Mouse (Mus musculus): ENCODE data around the gene C1qb. TPM values are rescaled to one million over a fixed set of nuclear protein-coding genes. Genes with fewer than 3 reads are reported as not detected.
A peak's percentile ranks its signal among the peaks of the same experiment; 100 is the strongest.

The C1qb gene
- polyA plus RNA-seq, 1 experiment from 2014 or later = 109 TPM

DNA sequence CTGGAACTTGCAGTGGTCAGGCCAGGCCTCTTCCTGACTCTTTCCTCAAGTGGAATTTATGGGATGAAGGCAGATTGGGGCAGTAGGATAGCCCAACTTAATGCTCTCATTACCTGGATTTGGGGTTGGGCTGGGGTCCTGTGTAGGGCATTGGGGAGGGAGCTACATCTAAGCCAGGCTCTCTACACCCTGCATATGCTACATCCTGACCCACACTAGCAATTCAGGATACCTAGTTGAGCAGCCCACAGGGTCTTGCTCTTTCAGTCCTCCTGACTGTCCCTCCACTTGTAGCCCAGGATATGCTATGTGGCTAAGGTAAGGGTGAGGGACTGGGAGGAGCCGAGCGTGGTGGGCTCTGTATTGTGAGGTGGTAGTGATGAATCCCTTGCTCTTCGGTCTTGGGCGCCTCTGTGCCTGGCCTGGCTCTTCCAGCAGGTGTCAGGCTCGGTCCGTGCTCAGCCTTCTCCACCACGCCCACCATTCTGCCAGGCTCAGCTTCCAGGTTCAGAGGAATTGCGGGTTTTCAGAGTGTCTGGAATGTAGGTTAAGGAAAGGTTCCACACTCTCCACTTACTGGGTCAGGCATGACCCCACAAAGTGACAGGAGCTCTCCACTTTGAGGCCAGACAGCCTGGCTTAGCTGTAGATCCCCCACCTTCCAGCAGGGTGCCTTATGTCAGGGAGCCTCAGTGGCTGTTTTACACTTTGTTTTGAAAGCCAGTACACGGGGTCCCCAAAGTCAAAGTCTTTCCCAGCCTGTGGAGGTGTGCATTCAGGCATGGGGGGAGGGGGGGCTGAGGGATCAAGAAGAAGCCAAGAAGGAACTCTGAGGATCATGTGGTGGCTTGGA, 7.9 kb upstream of the C1qb start:
- Histone ChIP-seq H3K36me3 (replicated peaks) (no peaks in the 10 kb centered on the region), H3K9ac (no peak overlapping the region), H3K9me3 (replicated peaks) (no peaks in the 10 kb centered on the region), H3K4me2 (no peak overlapping the region), H3K4me1 (replicated peaks) (no peaks in the 10 kb centered on the region), H3K4me3 (replicated peaks) (no peak overlapping the region), H3K27me3 (peaks cover 51% of the 10 kb centered on the region), H3K27ac (replicated peaks) (no peak overlapping the region)
- ATAC-seq (ENCODE audit: insufficient read depth) = no peak
- 6% methylated on average over 9 of the region's 9 CpGs for WGBS (ENCODE audit: insufficient replicate concordance)

DNA sequence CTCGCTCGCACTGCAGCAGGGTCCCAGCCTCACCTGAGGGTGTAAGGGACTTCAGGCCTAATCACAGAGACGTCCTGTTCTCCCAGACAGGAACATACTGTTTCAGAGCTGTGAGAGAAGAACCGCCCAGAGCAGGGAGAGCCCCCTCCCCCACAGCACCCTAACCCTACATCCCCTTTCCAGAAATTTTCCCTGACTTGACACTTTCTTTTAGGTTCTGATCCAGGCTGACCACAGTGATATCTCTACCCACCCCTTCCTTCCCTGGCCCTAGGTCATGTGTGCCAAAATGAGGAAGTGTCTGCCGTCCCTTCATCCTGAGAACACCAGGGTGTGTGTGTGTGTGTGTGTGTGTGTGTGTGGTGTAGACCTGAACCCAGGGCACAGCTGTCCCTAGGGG, 6.8 kb upstream of the C1qb start, which contains the start of gene C1qc:
TSS of gene C1qc (minus strand) at position 255 of the 400 bp plus-strand sequence.
- H3K4me1 ChIP-seq (replicated peaks) = no peaks in the 10 kb centered on the region
- H3K27ac ChIP-seq (replicated peaks) = no peak within 1 kb of the TSS
- ATAC-seq (ENCODE audit: insufficient read depth) = peak; percentile 48
- H3K9me3 ChIP-seq (replicated peaks) = no peaks in the 10 kb centered on the region
- H3K4me3 ChIP-seq (replicated peaks) = no peak within 1 kb of the TSS
- no peaks in the 10 kb centered on the region for H3K36me3 ChIP-seq (replicated peaks)
- H3K4me2 ChIP-seq = no peak within 1 kb of the TSS
- peaks cover 47% of the 10 kb centered on the region for H3K27me3 ChIP-seq
- no peak within 1 kb of the TSS for H3K9ac ChIP-seq
- 8% methylated on average over 5 of the region's 5 CpGs for WGBS (ENCODE audit: insufficient replicate concordance)

DNA sequence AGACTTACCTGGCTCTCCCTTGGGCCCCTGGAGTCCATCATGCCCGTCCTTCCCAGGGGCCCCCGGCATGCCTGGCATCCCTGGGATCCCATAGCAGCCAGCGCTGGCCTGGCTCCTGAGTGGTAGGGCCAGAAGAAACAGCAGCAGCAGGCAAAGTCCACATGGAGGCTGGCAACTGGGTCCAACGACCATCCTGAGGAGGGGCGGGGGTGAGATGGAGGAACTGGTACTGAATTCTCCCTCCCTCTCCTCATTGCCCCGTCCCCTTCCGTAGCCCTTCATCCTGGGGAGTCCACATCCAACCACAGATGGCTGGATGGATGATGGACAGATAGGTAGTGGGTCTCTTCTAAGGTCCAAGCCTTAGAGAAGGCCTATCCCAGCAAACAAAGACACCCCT, 6.4 kb upstream of the C1qb start:
- no peaks in the 10 kb centered on the region for H3K9me3 ChIP-seq (replicated peaks)
- 41% methylated on average over 7 of the region's 7 CpGs for WGBS (ENCODE audit: insufficient replicate concordance)
- ATAC-seq (ENCODE audit: insufficient read depth) = no peak
- H3K4me2 ChIP-seq = no peak overlapping the region
- no peak overlapping the region for H3K27ac ChIP-seq (replicated peaks)
- H3K36me3 ChIP-seq (replicated peaks) = no peaks in the 10 kb centered on the region
- H3K4me1 ChIP-seq (replicated peaks) = no peaks in the 10 kb centered on the region
- peaks cover 43% of the 10 kb centered on the region for H3K27me3 ChIP-seq
- H3K4me3 ChIP-seq (replicated peaks) = no peak overlapping the region
- no peak overlapping the region for H3K9ac ChIP-seq

DNA sequence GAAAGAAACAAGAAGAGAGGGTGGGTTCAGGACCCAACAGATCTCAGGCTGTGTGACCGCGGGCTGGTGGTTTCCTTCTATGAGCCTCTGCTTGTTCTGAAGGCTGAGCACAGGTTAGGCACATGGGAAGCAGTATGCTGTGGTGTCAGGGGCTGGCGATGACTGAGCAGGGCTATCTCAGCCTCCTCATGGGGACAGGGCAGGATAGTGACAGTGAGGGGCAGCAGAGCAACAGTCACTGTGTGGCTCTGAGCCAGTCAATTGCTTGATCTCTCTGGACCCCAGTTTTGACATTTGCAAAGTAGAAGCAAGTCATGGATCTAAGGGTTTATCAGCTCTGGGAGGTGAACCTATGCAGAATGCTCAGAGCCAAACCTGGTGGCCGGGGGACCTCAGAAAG, 5.1 kb upstream of the C1qb start:
- Histone ChIP-seq H3K27ac (replicated peaks) (no peak overlapping the region), H3K9ac (no peak overlapping the region), H3K9me3 (replicated peaks) (no peaks in the 10 kb centered on the region), H3K4me3 (replicated peaks) (no peak overlapping the region), H3K36me3 (replicated peaks) (no peaks in the 10 kb centered on the region), H3K4me1 (replicated peaks) (no peaks in the 10 kb centered on the region), H3K4me2 (no peak overlapping the region), H3K27me3 (peaks cover 31% of the 10 kb centered on the region)
- WGBS (ENCODE audit: insufficient replicate concordance) = 60% methylated on average over 4 of the region's 4 CpGs
- no peak for ATAC-seq (ENCODE audit: insufficient read depth)

DNA sequence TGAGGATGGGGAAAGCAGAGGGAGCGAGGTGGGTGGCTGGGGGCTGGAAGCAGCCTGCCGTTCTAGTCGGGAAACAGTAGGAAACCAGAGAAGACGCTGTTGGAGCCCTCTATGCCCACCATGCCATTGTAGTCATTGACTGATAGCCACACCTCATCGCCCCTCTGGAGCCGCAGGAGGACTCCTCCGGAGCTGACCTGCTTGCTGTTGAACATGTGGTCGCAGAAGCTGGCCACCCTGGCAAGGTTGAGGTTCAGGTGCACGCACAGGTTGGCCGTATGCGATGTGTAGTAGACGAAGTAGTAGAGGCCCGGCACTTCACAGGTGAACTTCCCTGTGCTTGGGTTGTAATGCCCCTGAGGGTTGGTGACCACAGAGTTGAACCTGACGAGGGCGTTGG, 4.0 kb upstream of the C1qb start:
- 71% methylated on average over 15 of the region's 15 CpGs for WGBS (ENCODE audit: insufficient replicate concordance)
- Histone ChIP-seq H3K36me3 (replicated peaks) (no peaks in the 10 kb centered on the region), H3K27ac (replicated peaks) (no peak overlapping the region), H3K4me1 (replicated peaks) (no peaks in the 10 kb centered on the region), H3K9me3 (replicated peaks) (no peaks in the 10 kb centered on the region), H3K9ac (no peak overlapping the region), H3K4me3 (replicated peaks) (no peak overlapping the region), H3K4me2 (no peak overlapping the region), H3K27me3 (peaks cover 19% of the 10 kb centered on the region)
- ATAC-seq (ENCODE audit: insufficient read depth) = no peak

DNA sequence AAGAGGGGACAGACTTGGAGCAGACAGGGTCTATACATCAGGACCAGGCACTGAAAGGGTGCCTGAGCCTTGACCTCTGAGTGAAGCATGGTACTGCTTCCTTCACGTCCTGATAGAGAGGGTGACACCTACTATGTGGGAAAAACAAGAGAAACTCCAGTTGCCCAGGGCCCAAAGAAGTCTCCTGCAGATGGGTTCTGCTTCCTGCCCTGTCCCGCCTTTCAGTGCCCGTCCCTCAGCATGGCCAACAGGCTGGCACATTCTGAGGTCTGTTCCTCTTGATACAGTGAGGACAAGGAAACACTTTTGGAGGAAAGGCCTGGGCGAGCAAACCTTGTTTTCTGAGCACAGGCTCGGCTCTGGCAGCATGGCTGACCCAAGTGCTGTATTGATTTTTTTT, 1.7 kb upstream of the C1qb start:
- ATAC-seq (ENCODE audit: insufficient read depth) = no peak
- Histone ChIP-seq H3K9ac (no peak overlapping the region), H3K9me3 (replicated peaks) (no peaks in the 10 kb centered on the region), H3K27me3 (peaks cover 4% of the 10 kb centered on the region; the same call in 1 of the 2 replicates), H3K36me3 (replicated peaks) (no peaks in the 10 kb centered on the region), H3K27ac (replicated peaks) (no peak overlapping the region), H3K4me3 (replicated peaks) (no peak overlapping the region), H3K4me1 (replicated peaks) (no peaks in the 10 kb centered on the region), H3K4me2 (no peak overlapping the region)
- WGBS (ENCODE audit: insufficient replicate concordance) = 36% methylated on average over 5 of the region's 5 CpGs

DNA sequence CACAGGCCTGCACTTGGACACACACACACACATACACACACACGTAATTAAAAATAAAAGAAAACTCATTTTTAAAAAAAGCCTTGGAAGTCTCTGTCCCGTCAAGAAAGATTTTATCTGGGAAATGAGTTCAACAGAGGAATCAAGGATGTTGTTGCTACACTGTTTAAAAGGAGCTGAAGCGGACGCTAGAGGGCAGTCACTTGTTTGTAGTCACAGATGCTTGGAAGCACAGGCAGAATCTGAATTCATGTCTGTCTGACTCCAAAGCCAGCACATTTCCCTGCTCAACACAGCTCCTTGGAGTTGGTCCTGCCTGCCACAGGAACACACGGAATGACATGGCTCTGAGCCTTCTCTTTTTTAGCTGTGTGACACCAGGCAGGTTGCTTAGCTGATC, 7.4 kb downstream of the C1qb start:
- no peaks in the 10 kb centered on the region for H3K9me3 ChIP-seq (replicated peaks)
- WGBS (ENCODE audit: insufficient replicate concordance) = 19% methylated on average over 5 of the region's 5 CpGs
- H3K4me2 ChIP-seq = no peak overlapping the region
- H3K4me3 ChIP-seq (replicated peaks) = no peak overlapping the region
- H3K36me3 ChIP-seq (replicated peaks) = no peaks in the 10 kb centered on the region
- ATAC-seq (ENCODE audit: insufficient read depth) = no peak
- H3K27ac ChIP-seq (replicated peaks) = no peak overlapping the region
- H3K9ac ChIP-seq = no peak overlapping the region
- H3K27me3 ChIP-seq = no peaks in the 10 kb centered on the region; the same call in 1 of the 2 replicates
- H3K4me1 ChIP-seq (replicated peaks) = no peaks in the 10 kb centered on the region

DNA sequence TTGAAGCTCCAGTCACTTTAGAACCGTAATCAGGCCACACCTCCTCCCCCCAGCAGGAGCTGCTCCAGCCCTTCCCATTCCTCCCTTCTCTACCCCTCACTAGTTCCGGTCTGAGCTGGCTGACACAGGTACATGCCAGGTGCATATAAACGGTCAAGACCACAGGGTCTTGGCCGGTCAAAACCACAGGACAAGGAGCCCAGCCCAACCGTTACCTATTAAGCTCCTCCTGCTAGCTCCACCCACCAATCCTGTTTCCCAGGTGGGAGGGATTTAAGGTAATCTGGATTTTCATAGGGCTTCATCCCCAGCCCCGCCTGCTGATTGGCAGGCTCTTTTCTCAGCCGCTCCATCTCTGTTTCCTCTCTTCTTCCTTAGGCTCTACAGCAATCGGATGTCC, 7.8 kb downstream of the C1qb start:
- 37% methylated on average over 8 of the region's 8 CpGs for whole genome bisulfite sequencing (ENCODE audit: insufficient replicate concordance)
- Histone ChIP-seq H3K9ac (no peak overlapping the region), H3K4me2 (no peak overlapping the region), H3K27me3 (no peaks in the 10 kb centered on the region; the same call in 1 of the 2 replicates), H3K4me1 (replicated peaks) (no peaks in the 10 kb centered on the region), H3K9me3 (replicated peaks) (no peaks in the 10 kb centered on the region), H3K36me3 (replicated peaks) (no peaks in the 10 kb centered on the region), H3K4me3 (replicated peaks) (no peak overlapping the region), H3K27ac (replicated peaks) (no peak overlapping the region)
- ATAC-seq (ENCODE audit: insufficient read depth) = no peak

DNA sequence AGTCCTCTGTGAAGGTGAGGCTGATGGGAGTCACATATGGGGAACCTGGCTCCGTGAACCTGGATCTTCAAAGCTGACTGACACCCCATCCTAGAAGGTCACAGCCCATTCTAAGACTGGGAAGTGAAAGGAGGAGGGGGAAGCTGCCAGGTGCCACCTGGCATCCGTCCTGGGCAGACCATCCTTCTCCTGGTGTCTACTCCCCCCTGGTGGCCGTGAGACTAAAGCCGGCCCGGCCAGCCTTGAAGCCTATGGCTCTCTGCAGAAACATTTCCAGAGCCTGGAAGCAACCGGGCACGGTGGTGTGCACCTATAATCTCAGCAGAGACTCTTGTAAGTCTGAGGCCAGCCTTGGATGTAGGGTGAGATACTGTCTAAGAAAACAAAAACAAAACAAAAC, 9.0 kb downstream of the C1qb start:
- Histone ChIP-seq H3K4me2 (no peak overlapping the region), H3K27me3 (no peaks in the 10 kb centered on the region; the same call in 1 of the 2 replicates), H3K4me3 (replicated peaks) (no peak overlapping the region), H3K9ac (no peak overlapping the region), H3K27ac (replicated peaks) (no peak overlapping the region), H3K9me3 (replicated peaks) (no peaks in the 10 kb centered on the region), H3K36me3 (replicated peaks) (no peaks in the 10 kb centered on the region), H3K4me1 (replicated peaks) (no peaks in the 10 kb centered on the region)
- WGBS (ENCODE audit: insufficient replicate concordance) = 19% methylated on average over 7 of the region's 7 CpGs
- ATAC-seq (ENCODE audit: insufficient read depth) = no peak

DNA sequence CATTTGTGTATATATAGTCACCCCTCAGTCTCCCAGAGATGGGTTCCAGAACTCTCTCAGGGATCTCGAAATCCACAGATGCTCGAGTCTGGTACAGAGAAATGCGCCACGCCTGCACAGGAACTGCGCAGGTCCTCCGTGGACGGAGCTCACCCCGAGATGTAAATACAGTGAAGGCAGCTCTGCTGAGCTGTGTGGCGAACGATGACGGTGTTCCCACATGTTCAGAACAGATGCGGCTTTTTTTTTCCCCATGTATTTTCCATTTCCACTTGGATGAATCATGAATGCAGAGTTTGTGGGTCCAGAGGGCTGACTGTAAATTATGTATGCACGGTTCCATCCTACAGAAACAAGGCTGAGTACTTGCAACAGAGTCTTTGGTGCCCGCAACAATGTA, 11.0 kb downstream of the C1qb start:
- no peak for ATAC-seq (ENCODE audit: insufficient read depth)
- Histone ChIP-seq H3K27me3 (no peaks in the 10 kb centered on the region; the same call in 1 of the 2 replicates), H3K9me3 (replicated peaks) (no peaks in the 10 kb centered on the region), H3K27ac (replicated peaks) (no peak overlapping the region), H3K9ac (no peak overlapping the region), H3K4me3 (replicated peaks) (no peak overlapping the region), H3K36me3 (replicated peaks) (no peaks in the 10 kb centered on the region), H3K4me1 (replicated peaks) (no peaks in the 10 kb centered on the region), H3K4me2 (no peak overlapping the region)
- WGBS (ENCODE audit: insufficient replicate concordance) = 70% methylated on average over 14 of the region's 14 CpGs

DNA sequence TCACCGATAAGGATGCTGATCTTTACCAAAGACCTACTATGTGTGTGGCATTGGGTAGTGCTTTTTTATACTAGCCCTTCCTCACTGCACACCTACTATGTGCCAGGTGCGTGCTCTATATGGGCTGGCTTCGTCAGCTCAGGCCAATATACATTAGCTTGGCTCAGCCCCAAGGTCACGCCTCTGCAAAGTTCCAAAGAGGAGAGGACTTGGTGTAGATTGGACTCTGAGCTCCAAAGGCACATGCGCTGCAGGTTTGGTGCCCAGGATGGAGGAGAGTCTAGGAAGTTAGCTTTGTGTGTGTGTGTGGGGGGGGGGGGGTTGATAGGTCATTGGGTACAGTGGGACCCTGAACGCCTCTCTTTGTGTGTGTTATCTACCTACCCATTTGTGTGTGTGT, 17.6 kb downstream of the C1qb start:
- ATAC-seq (ENCODE audit: insufficient read depth) = no peak
- H3K36me3 ChIP-seq (replicated peaks) = no peaks in the 10 kb centered on the region
- H3K4me2 ChIP-seq = no peak overlapping the region
- H3K27ac ChIP-seq (replicated peaks) = no peak overlapping the region
- H3K4me1 ChIP-seq (replicated peaks) = no peaks in the 10 kb centered on the region
- no peak overlapping the region for H3K9ac ChIP-seq
- H3K4me3 ChIP-seq (replicated peaks) = no peak overlapping the region
- no peaks in the 10 kb centered on the region for H3K9me3 ChIP-seq (replicated peaks)
- H3K27me3 ChIP-seq = no peaks in the 10 kb centered on the region; the same call in 1 of the 2 replicates
- WGBS (ENCODE audit: insufficient replicate concordance) = 62% methylated on average over 6 of the region's 6 CpGs
